Mouse (Mus musculus) spleen, embryonic (tissue): ENCODE measurements around the gene Zbtb12.

ENCODE experiments used
- CTCF ChIA-PET: fragments of 350-600 bp; sonication (Branson Sonifier 250); formaldehyde crosslinking; loops from one replicate; lab custom pipeline; 2022; lab: Charles Lee

The Zbtb12 gene

DNA sequence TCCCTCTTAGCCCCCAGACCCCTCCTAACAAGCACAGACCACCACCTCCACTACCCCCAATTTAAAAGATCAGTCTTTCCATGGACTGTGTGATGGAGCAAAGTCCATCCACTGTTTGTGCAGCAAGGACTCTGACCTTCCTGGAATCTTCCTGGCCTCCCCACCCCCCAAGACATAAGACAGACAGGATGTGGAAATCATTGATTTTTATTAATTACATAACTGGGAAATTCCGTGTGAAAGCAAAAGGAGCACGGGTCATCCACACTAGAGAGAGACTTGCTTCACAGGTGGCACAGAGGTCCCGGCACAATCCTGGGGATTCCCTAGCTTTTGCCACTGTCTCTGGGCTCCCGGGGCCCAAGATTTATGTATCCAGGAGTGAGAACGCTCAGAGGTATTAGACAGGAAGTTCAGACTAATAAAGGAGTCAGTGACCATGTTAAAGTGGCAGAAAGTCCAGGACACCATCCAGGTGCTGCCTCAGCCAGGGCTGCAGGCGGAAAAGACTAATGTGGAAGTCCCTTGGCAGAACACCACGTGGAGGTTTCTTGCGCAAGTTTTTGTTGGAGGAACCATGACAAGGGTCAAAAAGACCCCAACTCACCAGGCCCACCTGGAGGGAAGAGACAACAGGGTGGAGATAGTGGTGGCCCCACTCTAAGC is 16.7 kb upstream of the Zbtb12 start, which contains the start of gene Cfb:
Gene Cfb (minus strand): TSS at position 103 of the 666 bp plus-strand sequence.
- CTCF ChIA-PET: interaction anchor here (0.5 to 0.7 kb wide), 2 partner anchors 13 to 50 kb away, joined by 3 read pairs; partner anchors contain the start of genes Nelfe and Skiv2l

DNA sequence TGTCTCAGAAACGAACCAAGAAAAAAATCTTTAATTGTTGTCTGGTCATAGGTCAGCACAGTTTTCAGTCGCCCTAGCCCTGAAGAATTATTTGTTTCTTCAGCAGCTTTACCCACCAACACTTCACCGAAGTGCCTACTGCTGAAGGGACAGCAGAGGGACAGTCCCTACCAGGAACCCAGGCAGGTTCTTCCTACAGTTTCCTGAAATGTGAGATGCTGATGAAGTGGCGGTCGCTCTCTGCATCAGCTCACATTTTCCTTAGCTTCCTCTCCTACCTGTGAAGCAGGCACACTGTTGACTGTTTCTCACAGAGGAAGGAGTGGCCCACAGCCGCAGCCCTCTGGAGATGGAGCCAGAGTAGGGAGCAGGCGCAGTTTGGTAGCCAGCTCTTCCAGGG is 13.3 kb upstream of the Zbtb12 start:
- CTCF ChIA-PET: no interaction called here

DNA sequence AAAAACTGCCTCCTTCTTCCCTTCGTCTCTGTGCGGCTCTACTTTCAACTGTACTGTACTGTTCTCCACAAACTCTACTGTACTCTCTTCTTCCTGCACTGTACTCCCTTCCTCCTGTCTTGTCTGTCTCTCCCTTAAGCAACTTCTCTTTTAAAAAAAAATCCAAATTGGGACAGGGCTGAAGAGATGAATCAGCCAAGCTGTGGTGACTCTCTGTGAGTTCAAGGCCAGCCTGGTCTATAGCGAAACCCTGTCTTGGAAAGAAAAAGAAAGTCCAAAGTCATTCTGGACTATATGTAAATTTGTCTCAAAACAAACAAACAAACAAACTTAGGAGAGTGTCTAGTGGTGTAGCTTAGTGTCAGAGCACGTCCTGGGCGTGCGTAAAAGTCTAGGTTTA is 5.0 kb upstream of the Zbtb12 start:
- CTCF ChIA-PET: no interaction called here

DNA sequence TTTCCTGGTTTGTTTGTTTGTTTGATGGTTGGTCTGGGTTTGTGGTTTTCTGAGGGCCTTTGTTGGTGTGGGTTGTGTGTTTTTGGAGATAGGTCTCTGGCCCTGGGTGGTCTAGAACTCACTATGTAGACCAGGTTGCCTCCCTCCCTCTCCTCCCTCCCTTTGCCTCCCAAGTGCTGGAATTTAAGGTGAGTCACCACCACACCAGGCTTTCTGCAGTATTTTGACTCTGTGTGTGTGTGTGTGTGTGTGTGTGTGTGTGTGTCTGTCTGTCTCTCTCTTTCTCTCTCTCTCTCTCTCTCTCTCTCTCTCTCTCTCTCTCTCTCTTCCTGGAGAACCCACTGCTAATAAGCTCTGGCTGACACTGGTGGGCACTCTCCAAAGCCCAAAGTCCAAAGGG is 1.9 kb downstream of the Zbtb12 start:
- CTCF ChIA-PET: no interaction called here

- CTCF ChIA-PET: interaction anchor here (0.7 kb wide), 2 partner anchors 335 to 1011 kb away, joined by 5 to 6 read pairs; no protein-coding TSS in a partner anchor
These were observed 2.5 kb downstream of the Zbtb12 start, which contains the start of gene Gm20547 for GRCm38 (mm10) chr17:34881683-34882310. TSS of gene Gm20547 (minus strand) at chr17:34882042.

DNA sequence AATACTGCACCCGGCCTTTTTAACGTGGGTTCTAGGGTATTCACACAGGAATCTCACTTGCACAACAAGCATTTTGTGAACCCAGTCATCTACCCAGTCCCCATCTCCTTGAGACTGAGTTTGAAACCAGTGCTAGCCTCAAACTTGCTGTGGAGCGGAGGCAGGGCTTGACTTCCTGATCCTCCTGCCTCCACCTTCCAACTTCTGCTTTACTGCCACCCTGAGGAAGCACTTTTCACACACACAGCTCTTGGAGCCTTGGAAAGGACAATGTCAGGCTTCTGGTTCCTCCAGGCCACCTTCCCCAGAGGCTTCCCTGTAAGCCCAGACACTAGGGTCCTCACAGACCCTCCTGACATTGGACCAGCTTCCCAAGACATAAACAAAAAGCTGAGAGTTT is 4.0 kb downstream of the Zbtb12 start:
- CTCF ChIA-PET: interaction anchor here (0.6 kb wide), 1 partner anchor 25 kb away, joined by 3 read pairs; no protein-coding TSS in a partner anchor

GRCm38 (mm10) chr17:34884704-34885103 is 5.4 kb downstream of the Zbtb12 start:
- CTCF ChIA-PET: no interaction called here

GRCm38 (mm10) chr17:34885615-34886014 is 6.3 kb downstream of the Zbtb12 start:
- CTCF ChIA-PET: no interaction called here

GRCm38 (mm10) chr17:34887942-34888341 is 8.7 kb downstream of the Zbtb12 start:
- CTCF ChIA-PET: interaction anchor here (0.6 kb wide), 1 partner anchor 356 kb away, joined by 11 read pairs; no protein-coding TSS in a partner anchor

- CTCF ChIA-PET: no interaction called here
These were observed 10.9 kb downstream of the Zbtb12 start for GRCm38 (mm10) chr17:34890074-34890743.

DNA sequence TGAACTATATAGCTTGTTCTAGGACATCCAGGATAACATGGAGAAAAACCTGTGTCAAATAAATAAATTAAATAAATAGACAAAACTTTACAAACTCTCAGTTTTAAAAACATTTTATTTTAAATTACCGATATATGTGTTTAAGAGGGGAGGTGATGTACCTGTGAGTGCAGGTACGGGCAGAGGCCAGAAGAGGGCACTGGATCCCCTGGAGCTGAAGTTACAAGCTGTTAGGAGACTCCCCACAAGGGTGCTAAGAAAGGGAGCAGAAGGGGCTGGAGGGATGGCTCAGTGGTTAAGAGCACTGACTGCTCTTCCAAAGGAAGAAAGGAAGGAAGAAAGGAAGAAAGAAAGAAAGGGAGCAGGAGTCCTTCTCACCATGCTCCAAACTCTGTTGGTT is 12.1 kb downstream of the Zbtb12 start:
- CTCF ChIA-PET: interaction anchor here (0.5 to 0.7 kb wide), 2 partner anchors 8 to 51 kb away, joined by 4 to 7 read pairs; no protein-coding TSS in a partner anchor

- CTCF ChIA-PET: interaction anchor here (0.6 kb wide), 2 partner anchors 31 to 80 kb away, joined by 3 to 4 read pairs; no protein-coding TSS in a partner anchor
These were observed 14.0 kb downstream of the Zbtb12 start for GRCm38 (mm10) chr17:34893072-34893824.

GRCm38 (mm10) chr17:34894074-34894597 is 14.9 kb downstream of the Zbtb12 start:
- CTCF ChIA-PET: no interaction called here

- CTCF ChIA-PET: no interaction called here
These were observed 15.7 kb downstream of the Zbtb12 start for GRCm38 (mm10) chr17:34894801-34895530.

- CTCF ChIA-PET: no interaction called here
These were observed 16.4 kb downstream of the Zbtb12 start for GRCm38 (mm10) chr17:34895724-34896123.

GRCm38 (mm10) chr17:34896366-34896765 is 17.1 kb downstream of the Zbtb12 start:
- CTCF ChIA-PET: no interaction called here

- CTCF ChIA-PET: interaction anchor here (1.5 kb wide), 1 partner anchor 15 kb away, joined by 6 read pairs; no protein-coding TSS in a partner anchor
These were observed 18.3 kb downstream of the Zbtb12 start for GRCm38 (mm10) chr17:34897373-34898159.

GRCm38 (mm10) chr17:34898160-34898586 is 18.9 kb downstream of the Zbtb12 start, which contains the start of the genes C2 and Ehmt2:
TSS of gene C2 (minus strand) at chr17:34898265.
TSS of gene Ehmt2 (plus strand) at chr17:34898469.
- CTCF ChIA-PET: interaction anchor here (1.5 kb wide), 1 partner anchor 15 kb away, joined by 6 read pairs; no protein-coding TSS in a partner anchor

DNA sequence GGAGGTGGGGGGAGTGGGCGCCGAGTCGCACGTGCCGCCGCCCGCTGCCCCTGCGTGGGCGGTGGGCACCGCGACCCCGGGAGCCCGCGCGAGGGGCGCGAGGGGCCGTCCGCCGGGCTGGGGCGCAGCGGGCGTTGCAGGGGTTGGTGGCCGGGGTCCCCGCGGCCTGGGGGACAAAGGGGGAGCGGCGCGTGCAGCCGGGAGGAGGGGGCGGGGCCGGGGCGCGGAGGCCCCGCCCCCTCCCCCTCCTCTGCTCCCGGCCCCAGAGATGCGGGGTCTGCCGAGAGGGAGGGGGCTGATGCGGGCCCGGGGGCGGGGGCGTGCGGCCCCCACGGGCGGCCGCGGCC is 19.4 kb downstream of the Zbtb12 start:
- CTCF ChIA-PET: interaction anchor here (0.6 kb wide), 1 partner anchor 28 kb away, joined by 4 read pairs; no protein-coding TSS in a partner anchor
